Mouse (Mus musculus): ENCODE data around the gene Tbc1d22a.
A peak's percentile ranks its signal among the peaks of the same experiment; 100 is the strongest.

Gene Tbc1d22a

DNA sequence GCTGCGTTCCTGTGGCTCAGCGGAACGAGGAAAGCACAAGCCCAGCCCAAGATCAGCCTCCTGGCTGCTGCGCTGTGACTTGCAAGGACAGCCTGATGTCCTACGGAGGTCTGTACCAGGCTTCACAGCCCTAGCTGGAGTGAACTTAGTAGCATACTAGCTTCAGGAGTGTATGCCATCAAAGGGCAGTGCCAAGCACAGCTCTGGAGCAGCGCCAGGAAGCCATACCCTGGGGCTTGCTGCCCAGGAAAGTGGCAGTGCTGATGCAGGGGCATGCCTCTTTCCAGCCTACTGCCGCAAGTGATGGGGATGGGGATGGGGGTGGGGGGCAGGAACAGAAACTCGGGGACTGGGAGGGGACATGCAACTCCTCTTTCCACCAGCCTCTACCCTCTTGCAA lies 248.4 kb downstream of the Tbc1d22a start:
- peak; percentile 65 to 76 for DNase-seq

DNA sequence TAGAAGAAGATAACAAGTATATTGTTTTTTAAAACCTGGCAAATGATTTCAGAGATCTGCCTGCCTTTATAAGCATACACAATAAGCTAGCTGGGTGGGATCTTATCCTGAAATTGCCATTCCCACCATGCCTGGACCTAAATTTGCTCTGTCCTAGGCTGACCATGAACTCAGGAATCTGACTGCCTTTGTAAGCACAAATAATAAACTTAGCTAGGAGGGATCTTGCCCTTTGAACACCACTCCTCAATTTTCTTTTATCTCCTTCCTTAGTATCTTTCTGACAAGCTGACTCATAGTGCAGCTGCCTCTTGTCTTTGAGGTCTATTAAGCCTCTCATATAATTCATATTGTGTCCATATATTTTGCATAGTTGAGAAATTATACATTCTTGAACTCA lies 253.8 kb downstream of the Tbc1d22a start:
- DNase-seq = no peak

DNA sequence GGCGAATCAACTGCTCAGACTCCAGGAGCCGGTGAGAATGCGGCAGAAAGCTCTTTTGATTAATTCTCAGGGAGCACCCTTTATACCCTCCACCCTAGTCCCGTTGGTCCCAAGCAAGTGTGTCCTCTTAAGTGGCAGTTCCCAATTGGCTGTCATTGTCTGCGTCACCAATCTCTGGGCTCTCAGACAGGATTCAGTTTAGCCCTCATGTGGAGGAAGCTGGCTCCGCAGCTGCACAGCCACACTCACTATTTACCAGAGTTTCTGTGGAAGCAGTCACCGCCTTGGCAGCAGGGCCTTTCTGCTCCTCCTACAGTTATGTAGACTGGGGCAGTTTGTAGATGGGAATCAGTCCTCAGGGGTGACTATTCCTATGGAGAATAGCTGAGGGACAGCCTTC lies 256.9 kb downstream of the Tbc1d22a start:
- no peak for DNase-seq

DNA sequence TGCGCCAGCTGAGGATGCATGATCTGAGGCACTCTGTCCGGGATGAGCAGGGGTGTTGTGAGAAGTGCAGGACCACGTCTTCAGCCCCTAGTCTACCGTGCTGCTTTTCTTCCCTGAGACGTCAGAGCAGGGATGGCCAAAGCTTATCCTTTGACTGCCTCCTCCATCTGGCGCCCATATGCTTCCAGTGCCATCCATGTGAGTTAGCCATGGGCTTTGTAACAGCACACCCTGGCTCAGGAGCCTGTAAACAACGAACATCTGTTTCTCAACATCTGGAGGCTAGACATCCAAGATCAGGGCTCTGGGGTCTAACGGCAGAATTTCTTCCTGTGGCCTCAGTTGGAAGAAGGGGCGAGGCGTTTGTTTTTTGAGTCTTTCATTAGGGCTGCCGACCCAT lies 259.2 kb downstream of the Tbc1d22a start:
- peak; percentile 61 to 71 for DNase-seq

DNA sequence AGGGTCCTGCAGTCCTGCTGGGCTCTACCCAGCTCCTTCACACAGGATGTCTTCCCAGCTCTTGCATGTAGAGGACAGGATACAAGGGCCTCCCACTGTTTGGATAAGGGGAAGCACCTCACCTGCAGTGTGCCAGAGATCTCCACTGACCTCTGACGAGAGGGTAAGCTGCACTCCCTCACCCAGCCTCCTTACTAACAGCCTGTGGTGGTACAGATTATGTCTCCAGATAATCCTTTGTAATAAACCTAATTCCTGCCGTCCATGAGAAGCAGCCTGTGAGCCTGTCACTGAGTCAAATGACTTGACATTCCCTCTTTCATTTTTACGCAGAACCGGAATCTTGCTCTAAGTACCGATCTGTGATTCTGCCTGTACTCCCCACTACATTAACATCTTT lies 260.7 kb downstream of the Tbc1d22a start:
- no peak for DNase-seq

DNA sequence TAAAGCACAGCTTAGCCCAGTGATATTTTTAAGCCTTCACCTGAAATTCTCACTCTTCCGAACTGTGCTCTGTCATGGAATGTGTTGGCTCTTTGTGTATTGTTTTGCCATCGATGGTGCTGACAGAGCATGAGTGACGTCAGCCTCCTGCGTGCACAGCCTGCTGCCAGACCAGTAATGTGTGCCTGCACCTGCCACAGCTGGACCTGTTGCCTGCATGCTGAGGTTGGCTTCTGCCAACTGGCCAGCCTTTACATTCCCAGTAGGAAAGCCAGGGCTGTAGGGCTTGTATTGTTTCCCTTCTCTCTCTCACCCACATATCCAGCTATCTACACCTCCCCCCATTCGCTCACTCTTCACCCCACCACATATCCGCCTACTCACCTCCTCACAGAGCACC lies 262.2 kb downstream of the Tbc1d22a start:
- DNase-seq = peak in 1 of 2 experiments; percentile 55

DNA sequence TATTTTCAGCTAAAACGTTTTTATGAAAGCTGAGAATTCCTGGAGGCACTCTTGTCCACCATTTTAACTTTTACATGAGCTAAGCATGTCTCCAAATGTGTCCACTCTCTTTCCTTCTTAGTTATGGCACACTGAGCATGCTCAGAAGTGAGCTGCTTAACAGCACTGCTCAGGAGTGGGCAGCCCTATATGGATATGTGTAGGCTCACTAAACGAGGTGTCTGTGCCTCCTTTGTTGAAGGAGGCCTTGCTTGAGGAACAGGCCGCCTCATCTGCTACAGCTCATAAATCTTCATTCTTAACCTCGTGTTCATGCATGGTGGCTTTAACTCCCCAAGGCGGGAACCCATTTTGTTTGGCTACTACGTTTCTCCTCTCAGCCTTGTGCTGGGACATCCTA lies 262.8 kb downstream of the Tbc1d22a start:
- no peak for DNase-seq

DNA sequence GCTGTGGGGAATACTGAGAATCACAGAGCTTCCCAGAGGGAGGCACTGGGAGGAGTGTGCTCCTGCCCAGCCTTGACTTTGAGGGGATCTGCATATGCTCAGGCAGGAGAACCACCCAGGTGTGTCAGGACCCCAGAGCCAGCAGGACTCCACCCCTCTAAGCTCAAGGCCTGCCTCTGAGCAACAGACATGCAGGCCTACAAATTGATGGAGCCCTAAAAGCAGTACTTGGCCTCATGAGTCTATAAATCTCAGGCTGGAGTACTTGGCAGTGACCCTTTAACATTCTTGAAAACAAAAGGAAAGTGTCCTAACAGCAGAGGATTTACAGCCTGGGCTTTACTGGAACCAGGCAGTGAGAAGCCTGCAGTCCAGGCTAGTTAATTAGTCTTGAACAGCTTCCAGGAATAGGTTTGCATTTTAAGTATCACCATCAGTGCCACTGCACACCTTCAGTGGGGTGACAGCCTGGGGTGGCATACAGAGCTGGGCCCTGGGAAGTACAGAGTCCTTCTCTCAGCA lies 263.3 kb downstream of the Tbc1d22a start:
- DNase-seq = no peak

DNA sequence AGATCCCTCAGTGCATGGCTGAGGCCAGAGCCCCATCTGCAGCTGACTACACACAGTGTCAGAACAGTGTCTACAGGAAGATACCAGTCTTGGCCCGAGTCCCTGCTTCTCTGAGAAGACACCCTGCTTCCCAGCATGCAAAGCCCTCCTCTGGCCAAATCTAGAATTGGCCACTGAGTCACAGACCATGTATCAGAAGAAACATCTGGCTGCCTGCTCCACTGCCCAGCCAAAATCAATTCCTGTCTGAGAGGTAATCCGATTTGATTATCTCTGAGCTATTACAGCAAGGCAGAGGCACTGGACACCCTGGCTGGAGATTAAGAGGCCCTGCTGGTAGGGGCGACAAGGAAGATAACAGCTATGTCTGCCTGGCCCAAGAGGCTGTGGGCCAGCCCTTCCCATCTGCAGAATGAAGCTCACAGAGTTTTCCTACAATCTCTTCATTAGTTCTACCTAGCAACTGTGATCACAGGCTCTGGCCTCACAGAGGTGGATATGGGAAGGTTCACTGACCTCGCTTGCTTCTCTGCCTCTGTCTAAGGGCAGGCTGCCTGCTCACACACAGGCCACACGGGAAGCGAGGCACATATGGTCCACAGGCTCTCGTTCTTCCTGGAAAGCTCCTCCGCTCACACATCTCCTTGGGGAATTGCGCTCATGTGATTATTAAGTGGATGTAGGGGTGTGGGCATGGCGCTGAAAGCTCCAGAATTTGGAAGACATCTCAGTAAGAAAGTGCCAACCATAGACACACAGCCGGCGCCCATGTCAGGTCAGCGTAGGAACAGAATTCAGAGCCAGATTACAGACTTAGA lies 264.6 kb downstream of the Tbc1d22a start:
- DNase-seq = peak; percentile 66 to 84

DNA sequence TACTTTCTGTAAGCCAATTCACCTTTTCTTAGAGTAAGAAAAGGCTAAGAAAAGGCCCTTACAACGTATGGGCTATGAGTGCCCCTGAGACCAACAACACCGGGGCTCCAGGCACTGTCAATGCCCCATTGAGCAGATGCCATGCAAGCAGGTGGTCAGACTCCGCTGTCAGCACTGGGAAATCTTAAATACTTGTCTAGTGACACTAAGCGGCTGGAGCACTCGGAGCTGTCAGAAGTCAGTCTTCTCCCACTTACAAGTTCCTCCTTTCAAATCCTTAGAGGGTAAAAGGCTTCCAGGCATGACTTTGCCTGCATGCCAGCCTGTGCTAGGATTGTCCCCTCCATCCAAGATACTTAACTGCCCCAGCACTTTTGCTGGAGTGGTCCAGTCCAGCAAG lies 268.1 kb downstream of the Tbc1d22a start:
- DNase-seq = no peak

DNA sequence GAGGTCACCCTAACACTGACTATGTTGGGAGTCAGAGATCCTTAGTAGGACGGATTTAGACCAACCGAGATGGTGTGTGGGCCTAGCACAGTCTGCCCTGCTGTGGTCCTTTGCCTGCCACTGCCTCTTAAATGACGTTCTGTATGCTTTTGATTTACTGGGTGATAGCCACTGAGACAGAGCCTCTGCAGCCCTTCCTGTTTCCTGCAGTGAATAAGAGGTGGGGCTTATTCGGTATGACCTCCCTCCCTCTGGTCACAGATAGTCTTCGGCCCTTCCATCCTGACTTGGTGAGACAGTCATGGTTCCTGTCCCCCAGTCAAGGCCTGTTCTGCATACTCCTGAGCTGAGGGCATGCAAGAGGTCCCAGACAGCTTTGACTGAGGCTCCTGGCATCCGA lies 271.6 kb downstream of the Tbc1d22a start:
- DNase-seq = no peak

DNA sequence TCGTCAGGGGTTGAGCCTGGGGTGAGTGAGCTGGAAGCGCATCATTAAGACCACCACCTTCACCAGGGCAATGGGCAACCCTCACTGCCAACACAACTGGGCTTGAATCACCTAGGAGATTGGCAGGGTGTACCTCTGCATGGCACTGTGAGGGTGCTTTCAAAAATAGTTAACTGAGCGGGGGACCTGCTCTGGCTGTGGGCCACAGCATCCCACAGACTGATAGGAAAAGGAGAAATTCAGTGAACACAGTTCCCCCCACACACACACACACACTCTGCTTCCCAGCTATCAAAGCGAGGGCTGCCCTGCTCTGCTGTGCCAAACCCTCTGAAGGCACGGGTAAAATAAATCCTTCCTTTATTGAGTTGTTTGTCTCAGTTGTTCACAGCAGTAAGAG lies 273.1 kb downstream of the Tbc1d22a start:
- DNase-seq = no peak

DNA sequence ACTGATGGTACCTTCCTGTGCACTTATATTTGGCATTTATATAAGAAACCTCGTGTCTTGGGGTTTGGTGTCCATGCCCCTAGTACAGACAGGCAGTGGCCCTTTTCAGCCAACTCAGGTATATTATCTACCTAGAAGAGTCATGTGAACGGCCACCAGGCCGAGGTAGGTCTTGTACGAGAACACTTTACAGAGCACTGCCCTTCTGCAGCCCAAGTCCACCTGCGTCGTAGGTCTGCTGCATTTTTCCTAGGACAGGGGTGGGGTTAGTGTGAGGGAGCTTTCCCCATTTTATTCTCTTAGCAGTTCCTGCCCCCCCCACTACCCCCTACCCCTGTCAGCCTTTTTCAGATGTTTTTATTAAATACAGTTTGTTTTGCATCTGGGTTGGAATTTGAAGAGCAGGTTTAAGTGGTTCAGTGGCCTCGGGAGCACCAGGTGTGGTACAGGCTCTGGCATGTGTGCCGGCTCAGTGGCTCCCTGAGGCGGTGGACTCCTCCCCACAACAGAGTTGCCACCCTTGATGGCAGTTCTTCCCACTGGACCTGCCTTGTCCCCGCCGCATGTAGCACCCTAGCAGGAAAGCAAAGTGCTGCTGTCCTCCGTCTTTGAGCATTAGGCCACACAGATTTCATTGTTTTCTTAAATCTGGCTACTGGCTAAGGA lies 277.3 kb downstream of the Tbc1d22a start:
- no peak for DNase-seq

DNA sequence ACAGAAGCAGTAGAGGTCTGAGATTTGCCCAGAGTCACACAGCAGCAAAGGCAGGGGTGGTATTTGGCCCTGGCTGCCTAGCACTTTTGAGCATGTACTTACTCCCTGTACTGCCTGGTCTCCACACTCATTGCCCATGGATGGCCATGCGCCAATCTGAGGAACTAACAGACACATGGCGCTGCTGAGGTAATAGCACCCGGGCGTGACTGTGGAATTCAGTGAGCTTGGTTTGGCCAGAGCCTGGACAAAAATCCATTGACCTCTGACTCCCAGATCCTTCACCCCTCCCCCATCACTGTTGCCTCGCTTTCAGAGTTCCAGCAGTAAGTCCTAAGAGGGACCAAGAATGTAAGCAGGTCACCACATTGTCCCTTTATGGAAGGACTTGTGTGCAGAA lies 278.4 kb downstream of the Tbc1d22a start:
- DNase-seq = peak; percentile 79 to 87

DNA sequence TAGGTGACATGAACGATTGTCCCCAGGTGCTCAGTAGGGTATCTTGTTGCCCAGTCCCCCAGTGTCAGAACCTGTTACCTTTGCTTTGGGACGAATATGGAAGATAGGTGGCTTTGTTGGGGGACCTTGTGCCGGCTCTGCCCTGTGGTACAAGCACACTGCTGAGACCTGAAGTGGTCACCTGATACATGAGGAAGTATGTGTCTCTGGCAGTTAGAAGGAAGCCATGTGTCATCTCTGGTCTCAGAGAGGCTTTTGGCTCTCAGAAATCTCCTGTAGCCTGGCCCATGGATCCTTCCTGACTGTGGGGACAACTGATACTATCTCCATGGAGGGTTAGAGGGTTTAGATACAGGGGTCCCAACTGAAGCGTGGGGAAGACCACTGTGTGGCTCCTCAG lies 281.9 kb downstream of the Tbc1d22a start:
- DNase-seq = no peak

DNA sequence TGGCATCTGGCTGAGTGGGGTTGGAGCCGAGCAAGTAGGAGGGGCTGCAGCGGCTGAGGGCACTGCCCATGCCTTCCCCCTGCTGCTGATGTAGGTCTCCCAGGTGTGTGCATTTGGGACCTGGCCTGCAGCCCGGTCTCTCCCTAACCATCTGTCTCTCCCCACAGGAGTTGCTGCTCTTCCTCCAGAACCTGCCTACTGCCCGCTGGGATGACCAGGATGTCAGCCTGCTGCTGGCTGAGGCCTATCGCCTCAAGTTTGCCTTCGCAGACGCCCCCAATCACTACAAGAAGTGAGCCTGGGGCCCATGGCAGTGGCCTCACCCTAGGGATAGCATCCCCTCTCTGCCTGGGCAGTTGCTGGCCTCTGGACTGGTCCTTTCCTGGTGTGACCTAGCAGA lies 282.4 kb downstream of the Tbc1d22a start:
- DNase-seq = peak; percentile 55 to 70

DNA sequence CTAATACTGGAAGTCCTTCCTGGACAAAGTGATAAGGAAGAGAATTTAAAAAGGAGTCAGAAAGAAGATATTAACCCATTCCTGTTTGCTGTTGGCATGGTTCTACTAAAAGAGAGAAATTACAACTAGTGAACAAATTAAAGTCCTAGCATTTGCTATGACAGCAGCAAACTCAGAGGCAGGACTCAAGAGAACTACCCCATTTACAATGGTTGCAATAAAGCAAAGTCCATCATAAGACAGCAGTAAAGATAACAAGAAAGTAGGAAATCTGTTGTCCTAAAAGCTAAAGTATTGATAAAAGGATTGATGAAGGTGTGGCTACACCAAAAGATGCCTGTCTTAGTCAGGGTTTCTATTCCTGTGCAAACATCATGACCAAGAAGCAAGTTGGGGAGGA lies 286.3 kb downstream of the Tbc1d22a start:
- DNase-seq = no peak

DNA sequence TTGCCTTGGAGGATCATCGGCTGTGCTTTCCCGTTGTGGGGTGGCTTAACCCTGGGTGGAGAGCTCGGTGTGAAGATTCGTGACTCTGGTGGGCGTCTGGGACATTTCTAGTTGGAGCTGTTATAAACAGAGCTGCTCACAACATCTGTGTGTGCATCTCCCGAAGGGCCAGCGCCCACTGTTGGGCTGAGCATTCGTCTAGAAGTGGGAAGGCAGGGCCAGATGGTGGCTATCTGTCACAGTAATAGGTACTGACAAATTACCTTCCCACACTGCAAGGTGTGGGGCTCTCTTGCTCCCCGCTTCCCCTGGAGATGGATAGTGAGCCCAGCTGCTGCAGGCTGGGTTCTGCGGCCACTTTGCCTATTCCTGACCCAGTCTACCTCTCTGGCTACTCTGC lies 289.2 kb downstream of the Tbc1d22a start:
- peak; percentile 6 to 9 for DNase-seq

DNA sequence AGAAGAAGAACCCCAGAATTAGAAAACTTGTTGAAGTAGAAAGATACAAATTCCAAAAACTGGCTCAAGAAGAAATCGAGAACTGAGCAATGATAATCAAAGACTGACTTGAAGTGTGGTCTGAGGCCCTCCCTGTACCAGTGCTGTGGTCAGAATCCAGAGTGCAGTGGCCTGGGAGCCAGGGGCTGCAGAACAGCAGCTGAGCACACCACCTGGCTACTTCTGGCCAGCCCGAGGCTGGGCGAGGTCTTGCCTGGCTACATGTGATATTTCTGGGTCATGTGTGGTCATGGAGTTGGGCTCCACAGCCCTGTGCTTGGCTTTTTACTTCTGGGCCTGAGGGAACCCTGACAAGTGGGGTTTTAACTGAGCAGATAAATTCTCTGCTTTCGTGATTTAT lies 292.4 kb downstream of the Tbc1d22a start:
- no peak for DNase-seq

DNA sequence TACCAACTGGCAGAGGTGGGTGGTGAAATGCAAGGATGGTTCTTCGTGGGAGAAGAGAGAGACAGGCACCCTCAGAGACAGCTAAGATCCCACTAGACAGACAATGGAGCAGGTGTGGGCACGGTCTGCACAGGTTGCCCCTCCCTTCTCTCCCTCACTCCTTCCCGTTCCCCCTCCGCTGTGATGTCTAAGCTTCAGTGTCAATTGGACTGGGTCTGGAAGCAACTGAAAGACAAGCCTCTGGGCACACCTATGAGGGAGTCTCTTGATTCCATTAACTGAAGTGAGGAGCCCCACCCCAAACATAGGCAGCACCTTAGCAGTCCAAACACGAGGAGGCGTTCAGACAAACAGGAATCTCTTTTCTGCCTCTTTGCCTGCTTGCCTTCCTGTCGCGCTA lies 293.3 kb downstream of the Tbc1d22a start:
- DNase-seq = no peak

DNA sequence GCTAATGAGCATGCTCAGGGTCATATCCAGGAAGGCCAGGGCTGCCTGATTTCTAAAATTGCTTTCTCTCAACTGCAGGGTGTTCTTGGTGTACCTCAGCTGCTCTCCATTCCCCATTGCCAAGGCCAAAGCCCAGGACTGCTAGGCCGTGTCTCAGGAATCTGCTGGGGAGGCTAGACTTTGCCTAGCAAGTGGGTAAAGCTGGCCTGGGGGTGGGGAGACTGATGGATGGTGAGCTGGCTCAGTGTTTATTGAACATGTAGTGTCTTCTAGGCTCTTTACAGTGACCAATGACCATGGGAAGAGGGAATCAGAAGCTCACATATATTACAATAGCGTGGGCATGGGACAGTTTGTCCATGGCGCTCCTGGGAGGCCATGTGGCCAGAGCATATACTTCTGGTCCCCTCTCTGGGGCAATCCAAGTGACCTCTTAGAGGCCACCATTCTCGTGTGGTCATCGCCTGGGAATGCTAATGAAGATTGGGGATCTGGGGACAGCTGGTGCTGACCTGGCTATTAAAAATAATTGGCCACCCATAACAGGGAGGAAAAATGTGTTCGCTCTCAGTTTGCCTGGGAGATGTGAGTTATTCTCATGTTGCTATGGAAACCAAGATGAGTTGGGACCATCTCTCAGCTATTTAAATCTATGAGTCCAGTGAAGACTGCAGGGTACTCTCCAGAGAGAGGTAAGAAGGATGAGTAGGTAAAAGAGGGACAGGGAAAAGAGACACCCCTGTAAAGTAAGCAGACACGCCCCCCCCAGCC lies 294.3 kb downstream of the Tbc1d22a start:
- DNase-seq = no peak

DNA sequence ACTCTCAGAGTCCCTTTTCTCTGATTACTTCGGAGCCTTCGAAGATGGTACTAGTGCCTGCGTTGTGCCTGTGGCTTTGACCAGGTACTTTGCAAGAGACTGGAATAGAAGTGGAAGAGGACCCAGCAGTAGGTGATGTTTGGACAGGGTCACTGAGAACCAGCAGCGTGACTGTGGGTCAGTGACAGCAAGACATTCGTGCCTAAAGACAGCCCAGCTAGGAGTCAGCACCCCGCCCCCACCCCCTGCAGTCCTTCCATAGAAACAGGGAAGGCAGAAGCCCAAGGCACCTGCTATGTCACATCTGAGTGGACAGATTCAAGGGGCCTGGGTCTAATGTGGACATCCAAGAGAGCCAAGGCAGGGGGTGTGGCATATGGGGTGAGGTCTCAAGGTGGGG lies 295.3 kb downstream of the Tbc1d22a start:
- peak in 1 of 2 experiments; percentile 11 for DNase-seq

DNA sequence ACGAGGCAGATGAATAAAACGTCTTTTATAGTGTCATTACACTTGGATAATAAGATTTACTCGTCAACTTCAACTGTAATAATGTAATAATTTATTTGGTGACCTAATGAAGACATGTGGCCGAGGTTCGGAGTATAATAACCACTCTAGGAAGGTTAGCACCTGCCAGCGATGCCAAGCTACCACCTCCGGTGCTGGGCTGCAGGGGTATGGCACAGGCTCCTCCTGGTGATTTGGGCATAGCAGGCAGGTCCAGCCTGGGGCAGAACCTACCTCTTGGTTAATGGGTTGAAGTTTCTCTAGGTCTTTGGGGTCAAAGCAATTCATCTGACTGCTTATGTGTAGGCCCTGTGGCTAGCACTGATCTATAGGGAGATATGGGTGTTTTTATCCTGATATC lies 296.9 kb downstream of the Tbc1d22a start:
- no peak for DNase-seq

DNA sequence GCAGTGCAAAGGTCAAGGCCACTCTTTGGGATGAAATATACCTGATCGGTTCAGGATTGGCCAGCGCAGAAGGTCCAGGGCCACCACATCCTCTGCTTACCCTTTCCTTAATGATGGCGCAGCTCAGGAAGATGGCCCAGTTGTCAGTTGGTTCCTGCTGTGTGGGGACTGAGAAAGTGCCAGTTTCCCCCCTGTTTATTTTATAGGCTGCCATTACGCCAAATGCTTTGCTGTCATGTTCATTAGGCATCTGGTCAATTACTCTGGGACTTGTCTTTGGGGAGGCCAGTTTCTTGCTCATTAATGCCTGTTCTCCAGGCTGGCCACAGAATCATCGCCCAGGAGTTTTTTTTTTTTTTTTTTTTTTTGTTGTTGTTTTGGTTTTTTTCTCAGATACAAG lies 299.1 kb downstream of the Tbc1d22a start:
- peak in 1 of 2 experiments; percentile 62 for DNase-seq
